Mouse (Mus musculus): ENCODE measurements around the gene R3hdm2.

DNA sequence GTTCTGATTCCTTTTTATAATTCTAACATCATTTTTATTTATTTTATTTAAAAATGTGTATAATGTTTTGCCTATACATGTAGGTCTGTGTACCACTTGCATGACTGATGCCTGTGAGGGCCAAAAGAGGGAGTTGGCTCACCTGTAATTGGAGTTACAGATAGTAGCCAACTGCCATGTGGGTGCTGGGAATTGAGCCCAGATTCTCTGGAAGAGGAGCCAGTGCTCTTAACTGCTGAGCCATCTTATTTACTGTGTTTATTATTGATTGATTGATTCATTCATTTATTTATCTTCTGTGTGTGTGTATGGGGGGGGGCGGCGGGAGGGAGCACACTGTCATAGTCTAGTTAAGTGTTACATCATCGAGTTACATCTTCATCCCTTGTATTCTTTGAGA, 24.6 kb downstream of the R3hdm2 start:
- TF ChIP-seq CTCF (IDR thresholded peaks at IDR 0.05; ENCODE audit: borderline replicate concordance, control insufficient read depth, extremely low read depth, insufficient read depth, low read length, poor library complexity), result no peak
- no peak for TF ChIP-seq POLR2A (IDR thresholded peaks at IDR 0.05; ENCODE audit: control insufficient read depth, extremely low read depth, insufficient read depth, low read length, poor library complexity)

Measured in thymus, adult 2 months (tissue).